ENCODE assay signal across 9 mouse cellular contexts in genomic region chr12:112659109-112659508, GRCm38 (mm10). TPM values are rescaled to one million over a fixed set of nuclear protein-coding genes. Genes with fewer than 3 reads are reported as not detected.
DNase-seq lines count a peak whose midpoint lies in the region; ATAC-seq lines count a peak whose summit lies in the region.
"Had no signal": no experiment of that assay in that cellular context is flagged by ENCODE, and none has a peak within 500 bp of the region (broad histone marks: within the 10 kb centered on the region; RNA-seq: fewer than 3 reads in every experiment).

No protein-coding gene starts in this region.

- H3K36me3 ChIP-seq in forebrain, embryonic 12.5 days (replicated peaks): peaks cover 97% of the 10 kb centered on the region
- peaks cover 100% of the 10 kb centered on the region for H3K36me3 ChIP-seq in forebrain, embryonic 10.5 days (replicated peaks)

- H3K9me3 ChIP-seq in forebrain, embryonic 12.5 days: no peaks in the 10 kb centered on the region
- H3K9me3 ChIP-seq in forebrain, embryonic 10.5 days: no peaks in the 10 kb centered on the region
- H3K9me3 ChIP-seq: hindbrain, embryonic 15.5 days had no signal

- H3K27ac ChIP-seq in forebrain, embryonic 12.5 days: peak overlapping the region; percentile 50; the same call in 1 of the 2 replicates
- H3K27ac ChIP-seq in forebrain, embryonic 10.5 days: no peak overlapping the region
- H3K27ac ChIP-seq: hindbrain, embryonic 15.5 days had no signal

- H3K27me3 ChIP-seq in forebrain, embryonic 12.5 days: no peaks in the 10 kb centered on the region
- no peaks in the 10 kb centered on the region for H3K27me3 ChIP-seq in forebrain, embryonic 10.5 days (ENCODE audit: poor library complexity, severe bottlenecking)
- H3K27me3 ChIP-seq: hindbrain, embryonic 15.5 days had no signal

- 80% methylated on average over 6 of the region's 6 CpGs for whole genome bisulfite sequencing in forebrain, embryonic 12.5 days
- 87% methylated on average over 6 of the region's 6 CpGs for WGBS in forebrain, embryonic 10.5 days

- H3K4me3 ChIP-seq in forebrain, embryonic 12.5 days (replicated peaks): no peak overlapping the region
- H3K4me3 ChIP-seq in forebrain, embryonic 10.5 days: no peak overlapping the region
- H3K4me3 ChIP-seq: hindbrain, embryonic 15.5 days had no signal

- no peak overlapping the region for H3K9ac ChIP-seq in forebrain, embryonic 12.5 days
- H3K9ac ChIP-seq: hindbrain, embryonic 15.5 days had no signal

- no peak for DNase-seq in forebrain, embryonic 10.5 days (ENCODE audit: extremely low spot score, low spot score)
- peak; percentile 75 for DNase-seq in ovary, postnatal 36 days (ENCODE audit: low spot score)
- DNase-seq in ovary, adult 18-20 months (ENCODE audit: low spot score): no peak
- DNase-seq in cerebellum, postnatal 25 days: peak; percentile 83 to 89
- peak; percentile 75 to 84 for DNase-seq in heart, postnatal 36 days
- DNase-seq in lung, postnatal 25 days (ENCODE audit: low spot score): peak; percentile 72
- DNase-seq in urinary bladder, postnatal 14 days (ENCODE audit: low spot score): peak; percentile 79

- no peak overlapping the region for H3K4me2 ChIP-seq in forebrain, embryonic 12.5 days
- H3K4me2 ChIP-seq: hindbrain, embryonic 15.5 days had no signal

- ATAC-seq in forebrain, embryonic 12.5 days (ENCODE audit: low FRiP score): no peak

- intact Hi-C loops in heart, postnatal 36 days (cut with DNase I): no loop called here

- H3K4me1 ChIP-seq in forebrain, embryonic 12.5 days: peaks cover 52% of the 10 kb centered on the region
- H3K4me1 ChIP-seq in forebrain, embryonic 10.5 days: peaks cover 48% of the 10 kb centered on the region

RNA-seq across cellular contexts. Expression of gene Siva1, which starts 14.6 kb away (rescaled TPM):
- polyA plus RNA-seq in forebrain, embryonic 12.5 days (2016; fragmentation: Nextera tagmentation; extraction: Ambion mirVana): 151 and 173 TPM in 2 replicates
- 361 and 369 TPM in 2 replicates for polyA plus RNA-seq in forebrain, embryonic 10.5 days (2016; fragmentation: Nextera tagmentation; extraction: Ambion mirVana)
- total RNA-seq in heart, postnatal 36 days (2021): 10 to 100 TPM; 29.4 to 31.0 TPM

RNA-seq across cellular contexts. Expression of gene Akt1, which starts 15.6 kb away (rescaled TPM):
- polyA plus RNA-seq in forebrain, embryonic 12.5 days (2016; fragmentation: Nextera tagmentation; extraction: Ambion mirVana): 47.0 and 71.6 TPM in 2 replicates
- polyA plus RNA-seq in forebrain, embryonic 10.5 days (2016; fragmentation: Nextera tagmentation; extraction: Ambion mirVana): 39.2 and 41.9 TPM in 2 replicates
- 100 to 1,000 TPM; 184 to 212 TPM for total RNA-seq in heart, postnatal 36 days (2021)

RNA-seq across cellular contexts. Expression of gene Zbtb42, which starts 19.5 kb away (rescaled TPM):
- polyA plus RNA-seq in forebrain, embryonic 12.5 days (2016; fragmentation: Nextera tagmentation; extraction: Ambion mirVana): 4.6 and 5.1 TPM in 2 replicates
- polyA plus RNA-seq in forebrain, embryonic 10.5 days (2016; fragmentation: Nextera tagmentation; extraction: Ambion mirVana): 4.1 and 4.3 TPM in 2 replicates
- total RNA-seq in heart, postnatal 36 days (2021): 1 to 10 TPM; 4.7 to 5.7 TPM

RNA-seq across cellular contexts. Expression of gene Adssl1, which starts 39.3 kb away (rescaled TPM):
- 2.0 and 2.8 TPM in 2 replicates for polyA plus RNA-seq in forebrain, embryonic 12.5 days (2016; fragmentation: Nextera tagmentation; extraction: Ambion mirVana)
- polyA plus RNA-seq in forebrain, embryonic 10.5 days (2016; fragmentation: Nextera tagmentation; extraction: Ambion mirVana): 4.9 and 6.6 TPM in 2 replicates
- 100 to 1,000 TPM; 162 to 165 TPM for total RNA-seq in heart, postnatal 36 days (2021)

Comparison
In these comparisons a context has a peak if more than half of its experiments do, and no peak if none do; other contexts are left out.
1. DNase-seq: peak in ovary, postnatal 36 days (single experiment), cerebellum, postnatal 25 days (2 of 2), heart, postnatal 36 days (2 of 2), lung, postnatal 25 days (single experiment) and urinary bladder, postnatal 14 days (single experiment); none in forebrain, embryonic 10.5 days (single experiment) and ovary, adult 18-20 months (single experiment).